Mouse (Mus musculus) limb, embryonic 12.5 days (tissue): ENCODE measurements around the gene Ints1. TPM values are rescaled to one million over a fixed set of nuclear protein-coding genes. Genes with fewer than 3 reads are reported as not detected.

Experiments used
- ATAC-seq: fragments of 200-750 bp; cut with Nextera tagmentation; 2 replicates; pipeline ENCODE4 v1.8.0; 2017; ENCODE audit warnings: low read depth, moderate TSS enrichment; ENCODE audit not compliant: insufficient number of reproducible peaks, insufficient read depth, low FRiP score, low TSS enrichment
- H3K27ac ChIP-seq: fragments of 300-500 bp; sonication (generic); 2 replicates; pipeline ENCODE4 v1.5.1; 2016; ENCODE audit warnings: mild to moderate bottlenecking, moderate library complexity
- H3K27me3 ChIP-seq: fragments of 300-500 bp; sonication (generic); 2 replicates; pipeline ENCODE4 v1.6.1; 2016; ENCODE audit warnings: mild to moderate bottlenecking, moderate library complexity
- H3K36me3 ChIP-seq: fragments of 300-500 bp; sonication (generic); 2 replicates; pipeline ENCODE4 v1.6.1; 2016; ENCODE audit warnings: mild to moderate bottlenecking, moderate library complexity
- H3K4me1 ChIP-seq: fragments of 300-500 bp; sonication (generic); replicated peaks from 2 replicates; pipeline ENCODE4 v1.6.1; 2016
- H3K4me2 ChIP-seq: fragments of 300-500 bp; sonication (generic); 2 replicates; pipeline ENCODE4 v1.6.1; 2016; ENCODE audit warnings: mild to moderate bottlenecking, moderate library complexity
- H3K4me3 ChIP-seq: fragments of 300-500 bp; sonication (generic); replicated peaks from 2 replicates; pipeline ENCODE4 v1.5.1; 2016; ENCODE audit warnings: mild to moderate bottlenecking
- H3K9ac ChIP-seq: fragments of 300-500 bp; sonication (generic); replicated peaks from 2 replicates; pipeline ENCODE4 v1.6.1; 2016; ENCODE audit warnings: mild to moderate bottlenecking, moderate library complexity
- H3K9me3 ChIP-seq: fragments of 300-500 bp; sonication (generic); 2 replicates; pipeline ENCODE4 v1.6.1; 2016; ENCODE audit warnings: mild to moderate bottlenecking, moderate library complexity
- WGBS: fragments of 180-500 bp; shearing (Covaris S2); methylation state at CpG from one replicate; pipeline ENCODE4 v1.1.7; 2016; 5-methylcytosine and 5-hydroxymethylcytosine counted together
- polyA plus RNA-seq: library from polyadenylated mRNA; unstranded; fragments of >200 nt; fragmentation: Nextera tagmentation; extraction: Ambion mirVana; gene quantifications from 2 replicates; pipeline ENCODE4 v1.2.1, GENCODE M21; 2016

Ints1 gene
- polyA plus RNA-seq, 1 experiment from 2014 or later, result 32.8 TPM

DNA sequence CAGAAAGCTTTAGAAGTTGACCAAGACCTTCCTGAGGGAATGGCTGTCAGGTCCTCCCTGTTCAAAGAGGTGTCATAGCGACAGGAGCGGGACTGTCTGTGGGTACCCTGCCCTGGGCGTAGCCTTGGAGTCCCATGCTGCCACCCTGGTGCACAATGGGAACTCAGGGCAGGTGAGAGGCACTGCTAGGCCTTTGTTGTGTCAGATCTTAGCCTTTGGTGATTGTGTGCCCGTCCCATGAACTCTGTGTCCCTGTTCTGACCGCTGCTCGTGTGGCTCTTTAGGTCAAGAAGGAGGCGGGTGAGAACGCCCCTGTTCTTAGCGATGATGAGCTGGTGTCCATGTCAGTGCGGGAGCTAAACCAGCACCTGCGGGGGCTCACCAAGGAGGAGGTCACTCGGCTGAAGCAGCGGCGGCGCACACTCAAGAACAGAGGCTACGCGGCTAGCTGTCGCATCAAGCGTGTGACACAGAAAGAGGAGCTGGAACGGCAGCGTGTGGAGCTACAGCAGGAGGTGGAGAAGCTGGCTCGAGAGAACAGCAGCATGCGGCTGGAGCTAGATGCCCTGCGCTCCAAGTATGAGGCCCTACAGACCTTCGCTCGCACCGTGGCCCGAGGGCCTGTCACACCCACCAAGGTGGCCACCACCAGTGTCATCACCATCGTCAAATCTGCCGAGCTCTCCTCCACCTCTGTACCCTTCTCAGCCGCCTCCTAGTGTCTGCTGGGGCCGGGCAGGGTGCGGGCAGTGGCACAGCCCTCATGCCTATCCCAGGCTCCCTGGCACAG, 24.5 kb upstream of the Ints1 start:
- no peak overlapping the region for H3K27ac ChIP-seq
- peaks cover 45% of the 10 kb centered on the region for H3K4me1 ChIP-seq

DNA sequence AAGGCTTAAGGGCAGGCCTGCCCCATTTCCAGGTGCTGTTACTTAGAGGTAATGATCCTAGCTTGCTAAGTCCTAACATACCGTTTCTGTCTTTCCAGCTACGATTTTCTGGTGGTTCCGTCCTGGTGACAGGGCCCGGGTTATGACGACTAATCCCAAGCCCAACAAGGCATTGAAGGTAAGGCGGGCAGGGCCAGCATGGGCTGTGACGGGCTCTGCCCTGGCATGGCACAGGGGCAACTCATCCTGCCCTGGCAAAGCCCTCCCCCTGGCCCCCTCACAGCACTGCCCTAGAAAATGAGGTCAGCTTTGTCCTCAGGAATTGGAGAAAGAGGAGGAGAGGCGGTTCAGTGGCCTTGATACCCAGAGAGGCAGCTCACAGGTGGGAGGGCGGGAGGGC, 23.6 kb upstream of the Ints1 start:
- Histone ChIP-seq H3K27me3 (peaks cover under 1% of the 10 kb centered on the region), H3K4me1 (peaks cover 43% of the 10 kb centered on the region), H3K9me3 (no peaks in the 10 kb centered on the region), H3K9ac (no peak overlapping the region), H3K4me2 (no peak overlapping the region), H3K4me3 (no peak overlapping the region), H3K27ac (no peak overlapping the region), H3K36me3 (peaks cover 18% of the 10 kb centered on the region)
- WGBS, result 88% methylated on average over 9 of the region's 9 CpGs
- no peak for ATAC-seq

More for the DNA sequence above, 24.5 kb upstream of the Ints1 start:
- WGBS, result 94% methylated on average over 33 of the region's 33 CpGs
- ATAC-seq, result no peak
- no peak overlapping the region for H3K9ac ChIP-seq
- no peak overlapping the region for H3K4me3 ChIP-seq
- H3K4me2 ChIP-seq, result no peak overlapping the region
- no peaks in the 10 kb centered on the region for H3K9me3 ChIP-seq
- H3K36me3 ChIP-seq, result peaks cover 18% of the 10 kb centered on the region
- H3K27me3 ChIP-seq, result no peaks in the 10 kb centered on the region; the same call in 1 of the 2 replicates

DNA sequence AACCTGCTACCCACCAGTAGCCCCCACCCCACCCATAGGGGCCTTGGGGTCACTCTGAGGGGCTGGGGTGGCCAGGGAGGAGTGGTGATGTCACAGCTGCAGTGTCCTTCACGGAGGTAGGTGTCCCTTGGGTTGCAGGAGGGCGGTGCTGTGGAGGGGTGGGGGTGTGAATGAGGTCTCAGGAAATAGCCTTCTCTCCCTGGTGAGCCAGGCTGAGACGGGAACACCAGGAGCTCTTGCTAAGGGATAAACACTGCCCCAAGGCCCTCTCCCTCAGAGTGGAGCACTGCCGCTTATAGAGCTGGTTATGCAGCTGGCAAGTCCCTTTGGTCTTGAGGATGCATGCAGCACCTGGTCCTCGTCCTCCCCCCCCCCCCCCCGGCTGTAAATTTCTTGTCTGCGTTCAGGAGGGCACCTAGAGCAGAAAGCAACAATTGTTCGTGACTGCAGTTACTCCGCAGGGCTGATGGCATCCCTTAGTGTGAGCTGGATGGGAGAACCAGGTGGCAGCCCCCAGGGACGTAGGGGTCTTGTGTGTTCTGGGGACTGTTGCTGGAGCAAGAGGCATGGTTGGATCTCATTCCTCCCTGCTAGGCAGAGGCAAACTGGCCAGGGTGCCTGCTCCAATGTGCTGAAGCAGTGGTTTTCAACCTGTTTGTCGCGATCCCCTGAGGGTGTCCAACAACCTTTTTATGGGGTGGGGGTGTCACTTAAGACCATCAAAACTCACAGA, 22.9 kb upstream of the Ints1 start:
- 35% methylated on average over 11 of the region's 12 CpGs for WGBS
- Histone ChIP-seq H3K4me3 (no peak overlapping the region), H3K4me2 (no peak overlapping the region), H3K27ac (no peak overlapping the region), H3K36me3 (peaks cover 18% of the 10 kb centered on the region), H3K9me3 (no peaks in the 10 kb centered on the region), H3K9ac (peak overlapping the region; percentile 27; the same call in 1 of the 2 replicates), H3K4me1 (peaks cover 41% of the 10 kb centered on the region), H3K27me3 (peaks cover 6% of the 10 kb centered on the region)
- ATAC-seq, result no peak

DNA sequence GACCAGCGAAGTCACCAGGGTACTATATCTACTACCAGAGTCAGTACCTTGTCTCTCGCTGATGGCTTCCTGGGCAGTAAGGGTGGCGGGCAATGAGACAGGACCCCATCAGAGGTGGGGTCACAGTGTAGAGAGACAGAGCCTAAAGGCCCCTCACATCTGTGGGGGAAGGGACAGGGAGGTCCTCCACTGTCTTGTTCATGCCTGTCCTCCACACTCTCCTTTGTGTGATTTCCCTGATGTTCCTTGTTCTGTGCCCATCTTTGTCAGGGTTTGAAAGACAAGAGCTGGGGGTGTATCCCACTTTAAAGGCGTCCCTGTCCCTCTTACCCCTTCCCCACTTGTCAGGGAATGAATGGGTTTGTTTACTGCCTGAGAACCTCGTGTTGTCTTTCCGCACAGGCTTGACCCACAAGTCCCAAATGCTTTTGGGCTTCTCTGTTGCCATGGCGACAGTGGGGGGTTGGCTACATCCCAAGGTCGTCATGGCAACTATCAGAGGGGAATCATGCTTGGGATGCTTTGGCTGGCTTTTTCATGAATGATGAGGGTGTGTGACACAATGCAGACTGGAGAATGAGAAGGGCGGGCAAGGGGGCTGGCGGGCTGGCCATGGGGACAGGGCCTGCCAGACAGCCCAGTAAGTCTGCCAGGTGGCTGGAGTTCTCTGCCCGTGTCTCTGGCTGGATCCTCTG, 22.1 kb upstream of the Ints1 start:
- H3K9ac ChIP-seq, result peak overlapping the region; percentile 27; the same call in 1 of the 2 replicates
- 40% methylated on average over 11 of the region's 11 CpGs for WGBS

DNA sequence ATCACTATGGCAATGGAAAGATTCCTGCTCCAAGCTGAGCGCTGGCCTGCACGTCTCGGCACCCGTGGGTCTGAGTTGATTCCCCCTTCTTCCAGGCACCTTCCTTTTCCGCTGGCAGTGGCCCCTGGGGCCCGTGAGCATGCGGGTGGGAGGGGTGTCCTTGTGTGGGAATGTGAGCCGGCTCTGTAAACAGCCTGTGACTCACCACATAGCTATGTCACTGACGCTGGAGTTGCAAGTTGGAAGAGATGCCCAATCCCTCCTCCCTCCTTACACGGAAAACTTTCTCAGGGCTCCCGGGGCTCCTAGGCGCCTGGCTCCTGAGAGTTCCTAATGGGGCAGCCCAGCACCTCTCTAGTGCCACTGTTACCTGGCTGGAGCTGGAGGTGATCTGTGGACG, 21.4 kb upstream of the Ints1 start:
- no peaks in the 10 kb centered on the region for H3K9me3 ChIP-seq
- H3K4me1 ChIP-seq, result peaks cover 40% of the 10 kb centered on the region
- H3K4me3 ChIP-seq, result no peak overlapping the region; the same call in 1 of the 2 replicates
- WGBS, result 22% methylated on average over 13 of the region's 13 CpGs
- H3K27ac ChIP-seq, result peak overlapping the region; percentile 64
- peak overlapping the region; percentile 26; the same call in 1 of the 2 replicates for H3K4me2 ChIP-seq
- 0 out of 2 replicates have a peak, but pooled peaks have one; percentile 45 for ATAC-seq
- H3K36me3 ChIP-seq, result peaks cover 18% of the 10 kb centered on the region
- H3K9ac ChIP-seq, result 0 out of 2 replicates have a peak overlapping the region, but pooled peaks have one; percentile 27
- peaks cover 18% of the 10 kb centered on the region for H3K27me3 ChIP-seq

More for the DNA sequence above, 22.1 kb upstream of the Ints1 start:
- Histone ChIP-seq H3K36me3 (peaks cover 18% of the 10 kb centered on the region), H3K9me3 (no peaks in the 10 kb centered on the region), H3K4me1 (peaks cover 36% of the 10 kb centered on the region), H3K27me3 (peaks cover 11% of the 10 kb centered on the region), H3K4me3 (no peak overlapping the region), H3K27ac (peak overlapping the region; percentile 64; the same call in 1 of the 2 replicates), H3K4me2 (peak overlapping the region; percentile 26; the same call in 1 of the 2 replicates)
- ATAC-seq, result no peak

DNA sequence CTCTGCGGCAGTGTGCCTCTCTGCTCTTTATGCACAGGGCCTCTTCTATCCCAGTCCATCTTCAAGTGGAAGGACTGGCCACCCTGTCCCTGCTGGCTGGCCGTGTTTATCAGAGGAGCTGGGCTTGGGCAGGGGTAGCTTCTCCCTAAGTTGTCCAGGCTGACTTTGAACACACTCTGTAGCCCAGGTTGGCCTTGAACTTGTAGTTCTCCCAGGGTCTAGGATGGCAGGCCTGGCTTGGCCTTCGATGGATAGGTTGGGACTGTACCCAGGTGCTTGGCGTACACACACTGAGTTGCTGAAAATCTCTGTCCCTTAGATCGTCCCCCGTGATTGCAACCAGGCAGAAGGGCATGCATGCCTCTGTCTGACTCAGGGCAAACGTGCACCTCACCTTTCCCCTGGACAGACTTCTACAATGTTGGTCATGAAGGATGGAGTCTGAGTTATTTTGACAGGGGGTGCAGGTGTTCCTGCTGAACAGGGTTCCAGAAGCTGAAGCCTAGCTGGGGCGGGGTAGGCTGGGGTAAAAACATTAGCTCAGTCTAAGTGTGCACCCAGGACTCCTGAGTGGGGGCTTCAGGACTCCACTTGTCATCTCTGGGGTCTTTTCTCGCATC, 20.6 kb upstream of the Ints1 start:
- H3K9me3 ChIP-seq, result no peaks in the 10 kb centered on the region
- H3K9ac ChIP-seq, result no peak overlapping the region
- H3K4me2 ChIP-seq, result no peak overlapping the region
- H3K27me3 ChIP-seq, result peaks cover 20% of the 10 kb centered on the region
- no peak overlapping the region for H3K4me3 ChIP-seq
- H3K36me3 ChIP-seq, result peaks cover 15% of the 10 kb centered on the region
- no peak for ATAC-seq
- WGBS, result 80% methylated on average over 9 of the region's 9 CpGs
- H3K27ac ChIP-seq, result no peak overlapping the region
- peaks cover 43% of the 10 kb centered on the region for H3K4me1 ChIP-seq

DNA sequence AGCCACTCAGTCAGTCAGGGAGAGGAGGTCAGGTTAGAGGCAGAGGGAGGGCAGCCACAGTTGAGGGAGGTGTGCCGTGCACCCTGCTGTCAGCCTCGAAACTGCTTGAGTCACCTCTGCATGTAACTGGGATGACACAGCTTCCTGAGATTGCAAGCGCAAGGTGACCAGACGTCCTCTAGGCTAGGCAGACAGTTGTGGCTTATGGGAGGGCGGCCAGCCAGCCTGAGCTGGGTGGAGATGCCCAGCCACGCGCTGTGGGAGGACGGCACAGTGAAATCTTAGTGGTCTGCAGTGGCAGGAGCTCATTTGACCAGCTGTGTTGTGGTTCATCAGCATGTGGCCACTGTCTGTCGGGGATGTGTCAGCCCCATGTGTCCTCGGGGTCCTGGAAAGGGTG, 19.5 kb upstream of the Ints1 start:
- peaks cover 43% of the 10 kb centered on the region for H3K4me1 ChIP-seq
- H3K27ac ChIP-seq, result no peak overlapping the region
- no peak overlapping the region for H3K4me2 ChIP-seq
- H3K9me3 ChIP-seq, result no peaks in the 10 kb centered on the region
- H3K36me3 ChIP-seq, result peaks cover 3% of the 10 kb centered on the region; the same call in 1 of the 2 replicates
- no peak overlapping the region for H3K9ac ChIP-seq
- 69% methylated on average over 10 of the region's 10 CpGs for WGBS
- no peak overlapping the region for H3K4me3 ChIP-seq
- no peak for ATAC-seq
- H3K27me3 ChIP-seq, result peaks cover 20% of the 10 kb centered on the region

DNA sequence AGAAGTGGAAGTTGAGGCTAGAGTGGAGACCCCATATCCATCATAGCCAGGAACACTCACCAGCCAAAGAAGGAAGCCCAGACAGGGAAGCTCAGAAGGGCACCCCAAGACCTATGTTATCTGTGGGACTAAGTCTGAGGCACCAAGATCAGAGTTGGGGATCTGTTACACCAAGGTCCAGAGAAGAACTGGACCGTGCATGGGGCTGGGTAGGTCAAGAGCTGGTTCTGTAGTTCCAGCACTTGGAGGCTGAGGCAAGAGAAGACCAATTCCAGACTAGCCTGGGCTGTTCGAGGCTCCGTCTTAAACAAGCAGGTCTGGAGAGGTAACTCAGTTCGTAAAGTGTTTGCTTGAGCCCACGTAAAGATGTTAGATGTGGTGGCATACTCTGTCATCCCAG, 18.7 kb upstream of the Ints1 start:
- WGBS, result 86% methylated on average over 5 of the region's 5 CpGs
- Histone ChIP-seq H3K9ac (no peak overlapping the region), H3K9me3 (no peaks in the 10 kb centered on the region), H3K36me3 (no peaks in the 10 kb centered on the region), H3K27ac (0 out of 2 replicates have a peak overlapping the region, but pooled peaks have one; percentile 8), H3K4me3 (no peak overlapping the region), H3K4me1 (peaks cover 43% of the 10 kb centered on the region), H3K27me3 (peaks cover 20% of the 10 kb centered on the region), H3K4me2 (no peak overlapping the region)
- no peak for ATAC-seq

DNA sequence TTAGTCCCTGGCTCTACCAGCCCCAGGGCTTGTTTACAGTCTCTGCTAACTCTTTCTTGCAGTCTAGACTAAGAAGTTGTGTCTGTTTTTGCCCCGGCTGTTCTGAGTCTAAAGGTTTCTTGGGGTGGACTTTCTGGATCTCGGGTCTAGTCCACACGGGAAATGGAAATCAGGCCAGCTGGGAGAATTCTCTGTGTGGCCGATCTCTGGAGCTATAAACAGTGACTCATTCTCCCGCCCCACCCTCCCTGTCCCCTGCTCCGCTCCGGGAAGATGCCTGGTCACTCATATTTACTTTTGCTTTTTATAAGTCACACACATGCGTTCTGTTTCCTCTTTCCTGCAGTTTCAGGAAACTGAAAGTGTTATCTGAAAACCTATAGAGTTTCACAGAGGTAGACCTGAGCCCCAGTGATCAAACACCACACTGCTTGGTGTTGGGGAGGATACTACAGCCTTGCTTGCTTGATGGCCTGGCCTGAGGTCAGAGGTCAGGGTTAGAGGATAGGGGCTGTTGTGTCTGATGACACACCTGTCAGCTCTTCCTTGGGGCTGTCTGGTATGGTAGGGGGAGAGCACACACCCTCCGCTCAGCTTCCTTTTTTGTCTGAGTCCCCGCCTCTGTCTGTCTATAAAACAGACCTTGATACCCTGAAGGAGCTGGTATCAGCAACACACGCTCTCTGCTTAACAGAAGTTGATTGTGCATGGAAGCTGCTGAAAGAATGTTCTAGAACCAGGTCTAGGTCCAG, 18.0 kb upstream of the Ints1 start:
- no peak overlapping the region for H3K27ac ChIP-seq
- H3K9ac ChIP-seq, result no peak overlapping the region
- WGBS, result 51% methylated on average over 11 of the region's 11 CpGs
- H3K4me1 ChIP-seq, result peaks cover 41% of the 10 kb centered on the region
- ATAC-seq, result no peak
- no peak overlapping the region for H3K4me3 ChIP-seq
- H3K4me2 ChIP-seq, result peak overlapping the region; percentile 100
- H3K9me3 ChIP-seq, result no peaks in the 10 kb centered on the region
- H3K36me3 ChIP-seq, result no peaks in the 10 kb centered on the region
- H3K27me3 ChIP-seq, result peaks cover 20% of the 10 kb centered on the region

DNA sequence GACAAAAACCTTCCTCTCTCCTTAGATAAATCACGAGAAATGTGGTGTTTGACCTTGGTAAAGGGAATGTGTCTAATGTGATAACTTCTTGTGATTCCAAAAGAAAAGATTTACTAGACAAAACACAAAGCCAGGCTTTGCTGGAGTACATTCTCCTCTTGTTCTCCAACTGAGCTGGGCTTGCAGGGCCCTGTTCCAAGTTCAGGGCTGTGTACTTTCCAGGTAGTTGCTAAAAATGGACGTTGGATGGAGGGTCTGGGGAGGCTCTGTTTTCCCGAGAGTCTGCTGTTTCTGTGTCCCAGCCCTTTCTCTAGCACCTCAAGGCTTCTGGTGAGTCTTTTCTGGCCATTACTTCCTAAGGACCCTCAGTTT, 17.5 kb upstream of the Ints1 start:
- Histone ChIP-seq H3K9me3 (no peaks in the 10 kb centered on the region), H3K4me1 (peaks cover 35% of the 10 kb centered on the region), H3K4me3 (no peak overlapping the region)

More for the DNA sequence above, 17.5 kb upstream of the Ints1 start:
- 57% methylated on average over 3 of the region's 3 CpGs for WGBS
- peak overlapping the region; percentile 100 for H3K4me2 ChIP-seq
- H3K36me3 ChIP-seq, result no peaks in the 10 kb centered on the region
- peaks cover 20% of the 10 kb centered on the region for H3K27me3 ChIP-seq
- no peak overlapping the region for H3K9ac ChIP-seq
- ATAC-seq, result no peak
- no peak overlapping the region for H3K27ac ChIP-seq
